Mouse (Mus musculus) thymus, adult 2 months (tissue): ENCODE results near the gene Pxylp1. TPM values are rescaled to one million over a fixed set of nuclear protein-coding genes. Genes with fewer than 3 reads are reported as not detected.

Source experiments
- DNase-seq: peaks from one replicate; pipeline ENCODE4 v3.0.0; 2021
- H3K27ac ChIP-seq: fragments of 200-500 bp; 2 replicates; pipeline ENCODE4 v1.5.1; 2012; ENCODE audit warnings: low read length, control low read depth; ENCODE audit not compliant: control insufficient read depth, insufficient read depth
- H3K27me3 ChIP-seq: fragments of 200-500 bp; 2 replicates; pipeline ENCODE4 v1.6.1; 2012; ENCODE audit warnings: mild to moderate bottlenecking, low read length, moderate library complexity, mixed read lengths; ENCODE audit not compliant: control insufficient read depth, insufficient read depth
- H3K36me3 ChIP-seq: fragments of 200-500 bp; 2 replicates; pipeline ENCODE4 v1.6.1; 2012; ENCODE audit warnings: mild to moderate bottlenecking, low read length, moderate library complexity; ENCODE audit not compliant: control insufficient read depth, insufficient read depth
- H3K4me1 ChIP-seq: fragments of 200-500 bp; replicated peaks from 2 replicates; pipeline ENCODE4 v1.6.1; 2012; ENCODE audit warnings: low read length; ENCODE audit not compliant: control insufficient read depth, insufficient read depth
- H3K4me3 ChIP-seq: fragments of 200-500 bp; 2 replicates; pipeline ENCODE4 v1.5.1; 2012; ENCODE audit warnings: mild to moderate bottlenecking, low read length, control low read depth, moderate library complexity; ENCODE audit not compliant: control insufficient read depth, insufficient read depth
- CTCF ChIP-seq: fragments of 200-500 bp; IDR thresholded peaks from 2 replicates; pipeline ENCODE4 v1.5.1; 2012; ENCODE audit warnings: mild to moderate bottlenecking, control low read depth, low read length, moderate library complexity, borderline replicate concordance; ENCODE audit not compliant: control insufficient read depth, poor library complexity, insufficient read depth; ENCODE audit errors: extremely low read depth
- POLR2A ChIP-seq: fragments of 200-500 bp; IDR thresholded peaks from 2 replicates; pipeline ENCODE4 v1.6.1; 2012; ENCODE audit warnings: mild to moderate bottlenecking, low read length, control low read depth, moderate library complexity; ENCODE audit not compliant: control insufficient read depth, poor library complexity, insufficient read depth; ENCODE audit errors: extremely low read depth
- WGBS: fragments of 180-500 bp; shearing (Covaris S2); methylation state at CpG from one replicate; pipeline ENCODE4 v1.1.7; 2018; 5-methylcytosine and 5-hydroxymethylcytosine counted together
- polyA plus RNA-seq: library from polyadenylated mRNA; depleted of rRNA; stranded (reverse); fragments of >200 nt; gene quantifications from 2 replicates; pipeline ENCODE4 v1.2.3, GENCODE M21; 2012; rRNA removed

Pxylp1 gene
- polyA plus RNA-seq, 1 experiment = 4.4 TPM

DNA sequence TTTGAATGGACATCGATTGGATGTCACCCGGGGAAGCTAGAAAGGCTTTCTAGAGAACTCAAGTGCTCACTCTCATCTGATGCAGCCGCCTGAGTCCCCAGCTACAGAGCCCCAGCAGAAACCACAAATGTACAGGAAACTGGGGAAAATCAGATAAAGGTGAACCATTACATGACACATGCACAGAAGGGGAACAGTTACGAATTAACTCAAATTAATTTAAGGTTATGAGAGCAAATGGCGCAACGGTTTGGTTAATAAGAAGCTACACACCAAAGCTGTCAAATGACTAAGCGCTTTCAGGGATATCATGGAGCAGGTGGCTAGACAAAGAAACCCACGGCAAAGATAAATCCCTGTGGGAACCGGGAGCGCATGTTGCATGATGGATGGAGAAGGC is 104.7 kb downstream of the Pxylp1 start:
- WGBS = 7% methylated on average over 10 of the region's 10 CpGs
- no peak overlapping the region for H3K4me3 ChIP-seq
- DNase-seq = peak; percentile 16
- H3K36me3 ChIP-seq = no peaks in the 10 kb centered on the region
- no peak overlapping the region for H3K27ac ChIP-seq
- H3K27me3 ChIP-seq = no peaks in the 10 kb centered on the region
- TF ChIP-seq POLR2A (no peak), CTCF (no peak)
- peaks cover 40% of the 10 kb centered on the region for H3K4me1 ChIP-seq

DNA sequence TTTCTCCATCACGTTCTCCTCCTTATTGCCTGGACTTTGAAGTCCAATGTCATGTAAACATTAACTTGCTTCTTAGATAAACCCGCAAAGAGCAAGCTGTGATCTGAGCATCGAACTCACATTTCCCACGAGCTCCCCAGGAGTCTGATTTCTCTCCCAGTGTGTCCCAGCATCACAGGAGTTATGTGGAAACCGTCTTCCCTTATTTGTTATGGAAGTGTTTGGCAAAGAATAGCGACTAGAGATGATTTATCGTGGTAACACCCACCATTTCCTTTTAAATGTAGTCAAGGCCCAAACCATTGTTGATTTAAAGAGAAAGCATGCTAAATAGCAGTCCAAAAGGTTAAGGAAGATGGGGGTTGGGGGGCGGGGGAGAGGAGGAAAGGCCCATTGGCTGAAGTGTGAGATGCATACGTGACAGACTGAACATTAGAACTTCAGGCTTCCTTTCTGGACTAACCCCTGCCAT is 106.6 kb downstream of the Pxylp1 start:
- WGBS = 21% methylated on average over 9 of the region's 9 CpGs
- H3K36me3 ChIP-seq = no peaks in the 10 kb centered on the region
- DNase-seq = no peak
- no peak overlapping the region for H3K27ac ChIP-seq
- no peaks in the 10 kb centered on the region for H3K27me3 ChIP-seq
- H3K4me1 ChIP-seq = peaks cover 49% of the 10 kb centered on the region
- no peak overlapping the region for H3K4me3 ChIP-seq
- no peak for TF ChIP-seq CTCF
- TF ChIP-seq POLR2A = no peak

DNA sequence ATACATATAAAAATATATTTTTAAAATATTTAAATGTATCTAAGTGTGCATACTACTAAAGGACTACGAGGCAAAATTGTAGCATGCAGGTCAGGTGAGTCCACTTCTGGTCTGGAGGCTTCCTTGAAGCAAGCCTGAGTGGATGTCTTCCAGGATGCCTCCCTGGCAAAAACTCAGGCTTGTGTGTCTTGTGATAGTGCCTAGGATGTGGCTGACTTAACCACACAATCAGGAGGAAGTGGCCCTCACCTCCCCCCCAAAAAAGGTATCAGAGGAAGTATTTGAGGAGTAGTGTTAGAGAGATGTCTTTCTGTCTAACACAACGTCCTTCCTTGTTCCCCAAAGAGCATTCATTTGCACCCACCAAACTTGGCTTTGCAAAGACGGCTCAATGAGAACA is 107.3 kb downstream of the Pxylp1 start:
- peak; percentile 42 for DNase-seq
- no peak overlapping the region for H3K27ac ChIP-seq
- no peak for TF ChIP-seq CTCF
- WGBS = 8% methylated on average over 3 of the region's 3 CpGs
- peaks cover 49% of the 10 kb centered on the region for H3K4me1 ChIP-seq
- H3K27me3 ChIP-seq = no peaks in the 10 kb centered on the region
- no peaks in the 10 kb centered on the region for H3K36me3 ChIP-seq
- no peak overlapping the region for H3K4me3 ChIP-seq

DNA sequence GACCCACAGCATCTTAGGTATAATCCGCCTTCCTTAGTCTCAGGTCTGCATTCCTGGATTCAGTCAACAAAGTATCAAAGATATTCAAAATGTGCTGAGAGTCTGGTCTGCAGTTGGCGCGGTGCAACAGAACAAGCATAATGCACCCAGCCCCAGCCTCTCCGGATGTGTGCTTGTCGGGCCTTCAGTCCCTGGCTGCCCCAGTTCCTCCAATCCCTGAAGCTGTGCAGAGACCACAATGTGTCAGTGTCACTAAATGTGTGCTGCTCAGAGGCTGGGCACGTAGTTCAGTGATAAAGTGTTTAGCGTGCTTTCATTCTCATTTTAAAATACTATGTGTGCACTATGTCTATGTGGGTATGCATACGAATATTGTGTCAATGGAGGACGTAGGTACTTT is 108.8 kb downstream of the Pxylp1 start:
- Histone ChIP-seq H3K27me3 (no peaks in the 10 kb centered on the region), H3K27ac (no peak overlapping the region; the same call in 1 of the 2 replicates), H3K4me3 (no peak overlapping the region), H3K4me1 (peaks cover 49% of the 10 kb centered on the region), H3K36me3 (no peaks in the 10 kb centered on the region)
- 35% methylated on average over 9 of the region's 9 CpGs for WGBS
- TF ChIP-seq POLR2A (no peak), CTCF (no peak)
- DNase-seq = peak; percentile 16

DNA sequence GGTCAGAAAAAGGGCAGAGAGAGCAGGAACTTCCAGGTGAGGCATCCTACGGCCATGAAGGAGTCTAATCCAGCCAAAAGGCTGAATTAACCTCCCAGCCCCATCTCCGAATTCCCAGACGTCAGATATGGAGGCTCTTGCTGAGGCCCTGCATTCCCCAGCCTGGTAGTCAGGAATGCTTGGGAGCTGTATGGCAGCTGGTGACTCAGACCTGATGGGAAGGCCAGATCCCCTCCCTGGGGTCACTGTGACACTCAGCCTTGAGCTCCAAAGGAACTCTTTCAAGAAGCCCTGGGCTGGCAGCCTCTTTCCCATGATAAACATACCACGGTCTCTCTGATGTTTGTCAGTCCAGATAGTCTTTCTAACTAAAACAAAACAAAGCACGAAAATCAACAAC is 109.2 kb downstream of the Pxylp1 start:
- WGBS = 75% methylated on average over 5 of the region's 5 CpGs

DNA sequence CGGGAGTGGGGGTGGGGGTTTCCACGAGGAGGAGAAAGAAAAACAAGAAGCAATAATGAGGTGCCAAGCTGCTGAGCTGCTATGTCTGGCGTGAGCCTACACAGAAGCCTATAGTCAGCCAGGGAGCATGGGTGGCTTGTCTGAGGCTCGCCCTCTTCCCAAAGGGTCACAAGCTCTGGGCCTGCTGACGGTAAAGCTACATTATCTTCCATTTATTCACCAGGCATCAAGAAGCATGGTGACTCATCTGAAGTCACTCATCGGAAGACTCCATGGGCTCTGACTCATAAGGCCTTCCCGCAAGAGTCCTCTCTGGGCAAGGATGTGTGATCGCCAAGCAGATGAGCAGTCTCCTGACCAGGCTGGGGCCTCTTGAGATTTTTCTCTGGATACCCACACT is 110.4 kb downstream of the Pxylp1 start:
- H3K4me3 ChIP-seq = no peak overlapping the region
- DNase-seq = no peak
- H3K27me3 ChIP-seq = no peaks in the 10 kb centered on the region
- no peak overlapping the region for H3K27ac ChIP-seq
- 90% methylated on average over 8 of the region's 8 CpGs for WGBS
- peaks cover 42% of the 10 kb centered on the region for H3K4me1 ChIP-seq
- H3K36me3 ChIP-seq = no peaks in the 10 kb centered on the region
- TF ChIP-seq CTCF = no peak
- no peak for TF ChIP-seq POLR2A

More for the DNA sequence above, 109.2 kb downstream of the Pxylp1 start:
- Histone ChIP-seq H3K36me3 (no peaks in the 10 kb centered on the region), H3K27me3 (no peaks in the 10 kb centered on the region), H3K4me1 (peaks cover 49% of the 10 kb centered on the region), H3K4me3 (no peak overlapping the region), H3K27ac (peak overlapping the region; percentile 42)
- no peak for DNase-seq
- no peak for TF ChIP-seq POLR2A
- no peak for TF ChIP-seq CTCF

Other genes with a start within 250 kb of the Pxylp1 start
- gene Zbtb38, start 139.8 kb downstream of the Pxylp1 start, polyA plus RNA-seq = 7.2 and 9.1 TPM in 2 replicates
- 0.43 and 0.69 TPM in 2 replicates for gene Spsb4, start 126.2 kb upstream of the Pxylp1 start, polyA plus RNA-seq
- gene Slc25a36, start 218.5 kb upstream of the Pxylp1 start, polyA plus RNA-seq = 15.1 and 16.1 TPM in 2 replicates